Mouse (Mus musculus) central nervous system, embryonic 14 days (tissue): ENCODE results near the gene Slc6a2. TPM values are rescaled to one million over a fixed set of nuclear protein-coding genes. Genes with fewer than 3 reads are reported as not detected.

Experiments used
- polyA plus RNA-seq: library from polyadenylated mRNA; depleted of rRNA; stranded (reverse); fragments of >200 nt; gene quantifications from 2 replicates; pipeline ENCODE4 v1.2.3, GENCODE M21; 2012; rRNA removed

Slc6a2 gene
- polyA plus RNA-seq, result 0.68 and 1.9 TPM in 2 replicates

GRCm38 (mm10) chr8:92959779-92960178 is at the start of gene Slc6a2:
Slc6a2 (plus strand) TSS chr8:92960079.

GRCm38 (mm10) chr8:93048092-93048491 is 88.2 kb downstream of the Slc6a2 start, which contains the start of gene Ces1a:
Ces1a (minus strand) TSS chr8:93048192.

Other genes starting within 250 kb of the Slc6a2 start
- gene Mmp2, start 132.8 kb upstream of the Slc6a2 start, polyA plus RNA-seq, result 29.0 and 92.9 TPM in 2 replicates
- 7.4 and 9.7 TPM in 2 replicates for gene Lpcat2, start 104.7 kb upstream of the Slc6a2 start, polyA plus RNA-seq
- 1.3 and 3.1 TPM in 2 replicates for gene Capns2, start 58.7 kb upstream of the Slc6a2 start, polyA plus RNA-seq
- gene Ces1a, start 88.1 kb downstream of the Slc6a2 start, polyA plus RNA-seq, result not detected in 2 replicates
- gene Ces1b, start 119.9 kb downstream of the Slc6a2 start, polyA plus RNA-seq, result not detected in 2 replicates
- not detected in 2 replicates for gene Ces1c, start 171.2 kb downstream of the Slc6a2 start, polyA plus RNA-seq
- gene Ces1d, start 237.8 kb downstream of the Slc6a2 start, polyA plus RNA-seq, result 0.39 and 0.63 TPM in 2 replicates